Mouse (Mus musculus): ENCODE measurements around the gene Kctd20.

Kctd20 gene

DNA sequence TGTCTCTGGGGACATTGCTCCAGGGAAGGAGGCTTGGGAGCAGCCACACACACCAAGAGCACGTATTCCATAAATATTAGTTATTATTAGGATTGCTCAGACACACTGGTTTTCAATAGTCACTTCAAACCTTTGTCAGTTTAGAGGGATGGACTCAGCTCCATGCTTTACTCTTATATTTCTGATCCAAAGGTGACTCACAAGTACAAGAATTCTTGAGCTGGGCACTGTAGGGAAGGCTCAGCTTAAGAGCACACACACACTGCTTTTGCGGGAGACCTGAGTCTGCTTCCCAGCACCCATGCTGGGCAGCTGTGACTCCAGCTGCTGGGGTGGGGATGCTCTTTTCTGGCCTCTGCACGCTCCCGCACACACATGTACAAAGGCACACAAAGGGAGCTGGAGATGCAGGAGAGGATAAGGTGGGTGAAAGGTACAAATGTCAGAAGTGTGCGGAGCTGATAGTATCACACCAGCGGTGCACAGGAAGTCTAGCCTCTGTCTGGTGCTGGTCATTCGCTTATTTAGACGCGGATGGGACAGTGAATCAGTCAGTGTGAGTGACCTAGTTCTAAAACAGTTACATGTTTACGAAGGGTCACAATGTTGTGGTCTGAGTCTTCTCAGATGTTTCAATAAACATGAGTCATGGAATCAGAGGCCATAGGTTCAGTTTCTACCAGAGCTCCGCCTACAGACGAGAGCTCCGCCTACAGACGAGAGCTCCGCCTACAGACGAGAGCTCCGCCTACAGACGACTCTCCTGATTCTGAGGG, 20.1 kb upstream of the Kctd20 start:
- in situ Hi-C loops (cut with MseI, MboI): no loop called here

DNA sequence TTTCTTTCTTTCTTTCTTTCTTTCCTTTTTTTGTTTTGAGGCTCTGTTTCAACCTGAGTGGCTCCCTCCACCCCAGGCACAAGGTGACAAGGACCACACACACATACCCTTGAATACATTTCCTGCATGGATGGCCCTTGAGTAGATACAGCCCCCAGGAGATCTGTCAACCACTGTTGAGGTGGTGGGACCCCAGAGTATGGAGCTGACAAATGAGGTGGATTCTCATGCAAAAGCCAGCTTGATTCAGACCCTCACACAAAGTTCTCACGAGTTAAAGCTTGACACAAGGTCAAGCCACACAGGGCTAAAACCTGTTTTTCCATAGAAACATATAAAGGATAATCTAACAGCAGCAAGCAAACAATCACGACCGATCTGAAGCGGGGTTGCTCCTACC, 19.5 kb upstream of the Kctd20 start:
- in situ Hi-C loops (cut with MseI, MboI): no loop called here

DNA sequence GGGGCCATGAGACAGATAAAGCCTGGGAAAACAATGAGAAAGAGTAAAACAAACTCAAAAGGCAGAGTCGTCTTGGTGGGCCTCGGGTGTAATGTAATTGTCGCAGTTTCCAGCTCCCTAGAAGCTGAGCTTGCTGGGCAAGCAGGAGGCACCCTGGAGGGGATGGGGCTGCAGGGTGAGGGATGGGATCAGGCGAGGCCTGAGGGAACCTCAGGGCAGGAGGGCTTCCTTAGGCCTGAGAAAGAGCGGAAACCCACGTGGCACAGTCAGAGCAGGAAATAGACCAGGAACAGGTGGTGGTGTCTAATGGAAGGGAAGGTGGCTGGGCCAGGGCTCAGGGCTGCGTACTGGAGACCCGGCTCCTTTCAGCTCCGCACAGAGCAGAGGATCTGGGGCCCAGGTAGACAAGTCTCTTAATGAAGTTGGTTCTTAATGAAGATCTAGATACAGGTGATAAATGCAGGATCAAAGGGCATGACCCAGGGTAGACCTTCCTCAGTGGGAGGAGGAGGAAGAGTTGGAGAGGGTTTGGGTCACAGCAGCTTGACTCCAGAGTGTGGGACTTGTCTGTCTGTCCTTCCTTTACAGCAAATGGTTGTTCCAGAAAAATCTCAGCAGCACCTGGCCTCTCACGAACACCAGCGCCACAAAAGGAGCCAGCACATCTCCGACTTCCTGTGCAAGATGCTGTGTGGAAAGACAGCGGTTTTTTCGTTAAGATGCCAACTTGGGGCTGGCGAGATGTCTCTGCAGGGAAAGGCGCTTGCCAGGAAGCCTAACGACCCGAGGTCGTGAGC, 17.4 kb upstream of the Kctd20 start:
- in situ Hi-C loops (cut with MseI, MboI): no loop called here

DNA sequence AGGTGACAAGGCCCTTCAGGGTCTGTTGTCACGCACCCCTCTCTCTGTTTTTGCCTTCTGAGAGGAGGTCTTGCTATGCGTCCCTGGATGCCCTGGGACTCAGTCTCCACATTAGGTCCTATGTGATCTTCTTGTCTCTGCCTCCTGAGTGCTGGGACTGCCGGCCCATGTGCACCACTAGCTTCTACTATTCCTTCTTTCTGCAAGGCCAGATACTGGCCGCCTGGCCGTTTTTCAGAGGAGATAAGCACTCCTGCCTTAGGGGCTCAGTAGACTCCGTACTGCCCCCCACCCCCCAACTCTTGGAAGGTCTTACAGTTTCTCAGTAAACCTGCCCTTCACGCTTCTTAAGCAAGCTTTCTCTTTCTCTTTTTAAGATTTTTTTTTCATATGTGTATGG, 15.6 kb upstream of the Kctd20 start:
- in situ Hi-C loops (cut with MseI, MboI): no loop called here

GRCm38 (mm10) chr17:28936622-28937345, 15.0 kb upstream of the Kctd20 start:
- in situ Hi-C loops (cut with MseI, MboI): no loop called here

DNA sequence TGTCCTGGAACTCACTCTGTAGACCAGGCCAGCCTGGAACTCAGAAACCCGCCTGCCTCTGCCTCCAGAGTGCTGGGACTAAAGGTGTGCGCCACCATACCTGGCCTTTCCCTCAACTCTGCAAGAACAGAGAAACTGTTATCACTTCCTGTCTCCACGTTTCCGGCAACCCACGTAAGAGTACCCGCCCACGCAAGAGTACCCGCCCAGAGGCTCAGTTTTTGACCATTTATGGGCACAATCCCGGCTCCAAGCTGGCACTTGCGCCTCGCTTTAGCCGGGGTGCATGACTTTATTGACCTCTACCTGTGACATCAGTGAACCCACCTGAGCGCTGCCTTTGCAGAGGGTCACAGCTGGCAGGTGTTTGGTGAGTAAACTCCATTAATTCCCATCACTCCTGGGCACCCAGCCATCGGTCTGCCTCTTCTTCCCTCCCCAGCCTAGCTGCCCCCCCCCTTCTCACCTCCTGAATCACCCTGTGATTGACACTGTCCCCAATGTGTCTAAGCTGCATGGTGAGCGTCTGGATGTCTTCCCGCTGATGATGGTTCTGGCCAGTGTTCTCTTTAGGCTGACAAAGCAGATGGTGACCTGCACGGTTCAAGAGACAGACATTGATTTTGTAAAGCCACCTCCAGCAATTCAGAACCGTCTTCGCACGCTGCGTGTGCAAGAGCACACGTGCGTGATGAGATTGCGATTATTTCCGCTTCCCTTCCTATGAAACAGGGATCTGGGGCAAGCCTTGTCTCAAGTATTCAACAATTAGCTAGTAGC, 10.8 kb upstream of the Kctd20 start:
- in situ Hi-C loops (cut with MseI, MboI): no loop called here

DNA sequence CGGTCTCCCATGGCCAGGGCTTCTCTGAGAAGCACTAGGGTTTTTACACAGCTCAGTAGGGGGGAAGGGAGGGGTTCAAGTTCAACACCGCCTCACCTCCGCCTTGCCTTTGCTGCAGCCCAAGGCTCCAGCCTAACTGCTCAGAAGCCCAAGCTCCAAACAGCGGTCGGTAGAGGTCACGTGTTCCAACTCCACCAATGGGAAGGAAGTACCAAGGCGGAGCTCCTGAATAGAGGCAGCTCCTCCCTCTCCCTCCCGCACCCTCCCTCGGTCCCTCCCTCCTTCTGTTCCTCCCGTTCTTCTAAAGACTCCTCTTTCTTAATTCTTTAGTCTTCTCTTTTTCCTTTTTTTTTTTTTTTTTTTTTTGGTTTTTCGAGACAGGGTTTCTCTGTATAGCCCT, 9.6 kb upstream of the Kctd20 start:
- in situ Hi-C loops (cut with MseI, MboI): no loop called here

- in situ Hi-C loops (cut with MseI, MboI): no loop called here
Measured at GRCm38 (mm10) chr17:28943740-28944139, 8.0 kb upstream of the Kctd20 start, which contains the start of gene Pxt1. Pxt1 (minus strand) TSS chr17:28943840.

GRCm38 (mm10) chr17:28944481-28944880, 7.3 kb upstream of the Kctd20 start:
- in situ Hi-C loops (cut with MseI, MboI): no loop called here

GRCm38 (mm10) chr17:28947011-28947939, 4.5 kb upstream of the Kctd20 start:
- in situ Hi-C loops (cut with MseI, MboI): no loop called here

DNA sequence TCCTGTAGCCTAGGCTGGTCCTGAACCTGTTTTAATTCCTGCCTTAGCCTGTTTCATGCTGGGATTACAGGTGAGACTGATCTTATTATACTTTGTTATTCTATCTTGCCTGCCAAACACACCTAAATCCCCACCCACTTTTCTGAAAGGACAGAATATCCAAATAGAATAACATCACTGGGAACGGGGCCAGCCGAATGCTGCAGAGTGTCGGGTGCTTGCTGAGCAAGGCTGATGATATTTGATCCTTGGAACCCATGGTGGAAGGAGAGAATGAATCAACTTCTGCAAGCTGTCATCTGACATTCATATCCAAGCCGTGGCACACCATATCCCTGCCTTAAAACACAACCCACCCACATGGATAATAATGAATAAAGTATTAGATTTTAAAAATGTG, 3.1 kb upstream of the Kctd20 start:
- in situ Hi-C loops (cut with MseI, MboI): no loop called here

- in situ Hi-C loops (cut with MseI, MboI): no loop called here
Measured at GRCm38 (mm10) chr17:28950751-28951150, 999 bp upstream of the Kctd20 start.

- in situ Hi-C loops (cut with MseI, MboI): no loop called here
Measured at GRCm38 (mm10) chr17:28953251-28953650, 1.5 kb downstream of the Kctd20 start.

- in situ Hi-C loops (cut with MseI, MboI): no loop called here
Measured at GRCm38 (mm10) chr17:28954416-28954815, 2.7 kb downstream of the Kctd20 start.

DNA sequence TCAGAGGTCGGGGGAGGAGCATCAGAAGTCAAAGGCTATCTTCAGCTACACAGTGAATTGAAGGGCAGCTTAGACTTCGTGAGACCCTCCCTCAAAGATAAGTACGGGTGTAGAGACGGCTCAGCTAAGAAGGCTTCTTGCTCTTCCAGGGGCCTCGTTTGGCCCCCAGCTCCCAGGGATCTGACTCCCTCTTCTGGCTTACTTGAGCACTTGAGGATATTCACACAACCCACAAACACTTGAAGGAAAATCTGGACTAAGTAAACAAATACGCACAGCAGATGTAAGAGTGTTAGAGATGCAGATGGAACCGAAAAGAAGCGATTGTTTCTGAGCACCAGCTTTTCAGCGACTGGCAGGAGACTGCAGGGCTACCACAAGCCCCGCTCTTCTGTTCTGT, 8.8 kb downstream of the Kctd20 start:
- in situ Hi-C loops (cut with MseI, MboI): no loop called here

DNA sequence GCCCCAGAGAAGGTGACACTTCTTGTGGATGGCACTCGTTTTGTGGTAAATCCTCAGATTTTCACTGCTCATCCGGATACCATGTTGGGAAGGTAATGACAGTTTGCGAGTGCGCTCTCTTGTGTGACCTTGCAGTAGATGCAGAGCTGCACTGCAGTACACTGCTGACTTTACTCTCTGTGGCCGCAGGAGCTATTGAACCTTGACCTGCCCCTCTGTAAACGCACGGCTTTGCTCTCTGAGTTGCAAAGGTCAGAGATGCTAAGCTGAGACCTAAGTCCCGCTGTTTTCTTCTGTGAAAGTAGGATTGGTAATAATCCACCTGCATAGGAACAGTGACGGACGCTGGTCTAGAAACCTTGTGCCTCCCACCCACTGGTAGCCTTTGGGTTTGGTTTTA, 9.8 kb downstream of the Kctd20 start:
- in situ Hi-C loops (cut with MseI, MboI): no loop called here

GRCm38 (mm10) chr17:28967021-28967610, 15.4 kb downstream of the Kctd20 start:
- in situ Hi-C loops (cut with MseI, MboI): no loop called here

DNA sequence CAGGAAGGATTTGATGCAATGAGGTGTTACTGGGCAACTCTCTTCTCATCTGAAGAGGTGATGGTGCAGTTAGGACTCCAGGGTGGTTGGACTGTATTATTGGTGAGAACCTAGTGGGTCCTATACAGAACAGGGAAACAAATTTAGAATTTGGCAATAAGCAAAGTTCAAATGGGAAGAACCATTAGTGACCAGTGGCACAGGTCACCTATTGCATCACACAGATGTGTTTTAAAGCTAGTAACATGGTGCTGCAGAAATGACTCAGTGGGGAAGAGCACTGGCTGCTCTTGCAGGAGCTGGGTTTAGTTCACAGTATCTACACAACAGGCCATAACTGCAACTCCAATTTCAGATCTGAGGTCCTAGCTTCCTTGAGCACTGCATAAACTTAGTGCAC, 18.4 kb downstream of the Kctd20 start:
- in situ Hi-C loops (cut with MseI, MboI): no loop called here

DNA sequence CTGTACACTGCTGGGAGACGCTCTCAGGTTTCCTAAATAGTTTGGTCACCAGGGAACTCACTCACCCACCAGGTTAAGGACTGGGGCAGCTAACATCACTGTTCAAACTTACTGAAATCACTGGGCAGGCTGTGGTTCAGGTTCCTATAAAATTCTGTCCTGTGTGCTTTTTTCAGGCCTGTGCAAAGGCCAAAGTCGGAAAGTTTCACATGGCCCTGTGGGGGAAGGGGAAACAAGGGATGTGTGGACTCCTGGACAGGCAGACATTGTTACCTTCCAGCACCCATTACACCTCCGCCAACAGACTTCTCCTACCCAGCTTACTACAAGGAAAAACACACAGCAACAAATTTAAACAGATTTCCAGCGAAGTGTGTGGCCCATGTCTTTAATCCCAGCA, 27.3 kb downstream of the Kctd20 start:
- in situ Hi-C loops (cut with MseI, MboI): no loop called here

DNA sequence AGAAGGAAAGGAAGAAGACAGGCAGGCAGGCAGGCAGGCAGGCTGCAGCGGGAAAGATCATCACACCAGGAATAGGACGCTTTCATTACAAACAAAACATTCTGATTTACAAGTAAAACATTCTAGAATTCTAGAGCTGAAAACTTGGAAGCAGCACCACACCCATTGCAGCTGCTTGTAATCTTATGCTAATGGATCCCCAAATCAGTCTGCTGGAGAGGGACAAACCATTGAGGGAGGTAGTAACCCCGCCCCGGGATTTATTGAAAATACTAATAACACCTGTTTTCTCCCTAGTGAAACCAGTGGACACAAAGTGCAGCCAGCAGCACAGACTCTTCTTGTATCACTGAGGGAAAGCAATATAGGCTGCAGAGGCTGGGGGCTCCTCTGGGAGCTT, 29.3 kb downstream of the Kctd20 start:
- in situ Hi-C loops (cut with MseI, MboI): no loop called here
